Mouse (Mus musculus) adrenal gland, adult 10 weeks (tissue): ENCODE results near the gene Nelfa. TPM values are rescaled to one million over a fixed set of nuclear protein-coding genes. Genes with fewer than 3 reads are reported as not detected.

Experiments
- polyA plus RNA-seq: library from polyadenylated mRNA; stranded (reverse); fragments of 350-450 nt; fragmentation: Illumina TruSeq; extraction: RNeasy Lipid Tissue Mini Kit (QIAGEN cat#74804); gene quantifications from one replicate; pipeline ENCODE4 v1.2.3, GENCODE M21; 2014; ENCODE audit warnings: low read depth, low replicate concordance

The Nelfa gene
- 5.3 TPM for polyA plus RNA-seq

GRCm38 (mm10) chr5:33936120-33936707, at the start of gene Nelfa:
Gene Nelfa (minus strand): TSS chr5:33936413.

DNA sequence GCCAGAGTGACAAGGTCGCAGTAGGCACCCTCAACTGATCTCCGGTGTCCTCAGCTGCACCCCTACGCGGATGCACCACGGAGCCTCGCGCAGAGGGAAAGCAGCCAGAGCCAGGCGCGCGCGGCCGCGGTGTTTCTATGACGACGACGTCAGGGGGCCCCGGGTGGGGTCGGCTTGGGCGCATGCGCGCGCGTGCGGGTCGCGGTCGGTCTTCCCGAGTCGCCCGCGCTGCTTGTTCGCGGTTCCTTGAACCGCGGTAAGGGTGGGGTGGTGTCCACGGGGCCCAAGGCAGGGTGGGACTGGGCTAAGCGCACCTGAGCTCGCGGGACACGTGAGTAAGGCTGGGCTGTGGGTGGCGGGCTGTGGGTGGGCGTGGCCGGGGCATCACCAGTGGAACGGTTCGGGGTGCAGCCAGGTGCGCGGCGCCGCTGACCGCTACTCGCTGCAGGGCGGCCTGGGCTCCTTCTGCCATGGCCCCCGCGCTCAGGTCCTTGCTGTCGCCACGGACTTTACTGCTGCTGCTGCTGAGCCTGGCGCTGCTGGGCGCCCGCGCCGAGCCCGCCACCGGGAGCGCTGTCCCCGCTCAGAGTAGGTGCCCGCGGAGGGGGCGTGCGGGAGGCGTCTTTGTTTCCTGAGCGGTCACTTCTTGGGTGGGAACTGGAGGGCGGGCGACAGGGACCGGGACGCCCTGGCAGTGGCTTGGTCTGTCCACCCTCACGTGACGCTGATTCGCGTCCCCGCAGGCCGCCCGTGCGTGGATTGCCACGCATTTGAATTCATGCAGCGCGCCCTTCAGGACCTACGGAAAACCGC, 47.3 kb upstream of the Nelfa start, which contains the start of gene Gm1673:
TSS of gene Gm1673 (plus strand) at position 125 of the 813 bp plus-strand sequence.

Other genes starting within 250 kb of the Nelfa start
- gene Fgfr3, start 214.7 kb downstream of the Nelfa start, polyA plus RNA-seq, result 0.23 TPM
- 13.2 TPM for gene Letm1, start 153.6 kb downstream of the Nelfa start, polyA plus RNA-seq
- 76.8 TPM for gene Nsd2, start 115.7 kb downstream of the Nelfa start, polyA plus RNA-seq
- not detected for gene Gm1673, start 47.0 kb upstream of the Nelfa start, polyA plus RNA-seq
- 1.6 TPM for gene Nat8l, start 59.6 kb upstream of the Nelfa start, polyA plus RNA-seq
- 8.6 TPM for gene Poln, start 233.0 kb upstream of the Nelfa start, polyA plus RNA-seq
- 53.0 TPM for gene Haus3, start 233.1 kb upstream of the Nelfa start, polyA plus RNA-seq